8 mouse cellular contexts compared by ENCODE assay signal in the genomic region with DNA sequence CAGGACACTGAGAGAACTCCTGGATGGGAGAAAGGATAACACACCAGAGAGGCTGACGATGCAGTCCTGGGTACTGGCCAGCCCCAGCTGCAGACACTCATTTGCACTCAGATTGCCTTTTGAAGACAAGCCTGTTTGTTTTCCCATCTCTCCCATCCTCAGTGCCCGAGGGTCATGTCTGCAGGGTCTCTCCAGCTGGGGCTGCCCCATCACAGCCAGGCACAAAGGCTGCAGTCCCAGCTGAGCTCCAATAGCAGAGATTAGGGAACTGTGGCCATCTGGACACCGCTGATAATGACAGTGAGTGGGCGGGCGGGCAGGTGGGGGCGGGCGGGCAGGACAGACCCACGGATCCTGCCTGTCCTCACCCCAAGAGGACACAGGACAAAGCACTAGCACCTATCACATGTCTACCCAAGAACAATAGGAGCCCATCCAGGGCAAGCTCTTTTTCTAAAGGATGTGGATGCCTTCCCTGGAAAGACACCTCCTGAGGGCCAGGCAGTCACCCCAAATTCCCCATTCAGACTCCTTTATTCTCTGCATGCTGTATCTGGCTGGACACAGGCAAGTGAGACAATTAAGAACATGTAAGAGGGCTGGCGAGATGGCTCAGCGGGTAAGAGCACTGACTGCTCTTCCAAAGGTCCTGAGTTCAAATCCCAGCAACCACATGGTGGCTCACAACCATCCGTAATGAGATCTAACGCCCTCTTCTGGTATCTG. TPM values are rescaled to one million over a fixed set of nuclear protein-coding genes. Genes with fewer than 3 reads are reported as not detected.
DNase-seq lines count a peak whose midpoint lies in the region; TF ChIP-seq lines count a peak whose summit lies in the region.

No protein-coding gene starts in this region.

- peak overlapping the region; percentile 57 for H3K27ac ChIP-seq in left cerebral cortex, adult 2 months
- peak overlapping the region; percentile 70 for H3K27ac ChIP-seq in forebrain, embryonic 10.5 days
- H3K27ac ChIP-seq in midbrain, embryonic 10.5 days (replicated peaks): peak overlapping the region; percentile 78

- peaks cover 94% of the 10 kb centered on the region for H3K36me3 ChIP-seq in forebrain, embryonic 10.5 days (replicated peaks)
- peaks cover 93% of the 10 kb centered on the region for H3K36me3 ChIP-seq in midbrain, embryonic 10.5 days

- H3K4me1 ChIP-seq in forebrain, embryonic 10.5 days: peaks cover 39% of the 10 kb centered on the region
- peaks cover 35% of the 10 kb centered on the region for H3K4me1 ChIP-seq in midbrain, embryonic 10.5 days

- DNase-seq in left cerebral cortex, adult 2 months (ENCODE audit: extremely low spot score in 1 of 2, low spot score in 2 of 2): no peak
- DNase-seq in left cerebral cortex, adult 11 months (ENCODE audit: low spot score): no peak
- no peak for DNase-seq in forebrain, embryonic 10.5 days (ENCODE audit: extremely low spot score, low spot score)
- DNase-seq in layer of hippocampus, adult 9-11 months: peak; percentile 81
- peak; percentile 64 for DNase-seq in midbrain, embryonic 10.5 days (ENCODE audit: low spot score)
- no peak for DNase-seq in adrenal gland, postnatal 10 days
- DNase-seq in frontal cortex, postnatal 25 days (ENCODE audit: low spot score in 2 of 2): no peak
- DNase-seq in left cerebral cortex, postnatal 36 days (ENCODE audit: low spot score in 2 of 2): no peak

- no peak overlapping the region for H3K4me3 ChIP-seq in left cerebral cortex, adult 2 months
- H3K4me3 ChIP-seq in forebrain, embryonic 10.5 days: no peak overlapping the region
- no peak overlapping the region for H3K4me3 ChIP-seq in midbrain, embryonic 10.5 days

- 76% methylated on average over 12 of the region's 12 CpGs for WGBS in forebrain, embryonic 10.5 days
- 79% methylated on average over 12 of the region's 12 CpGs for WGBS in midbrain, embryonic 10.5 days

- no peak for TF ChIP-seq CTCF in left cerebral cortex, adult 2 months (IDR thresholded peaks at IDR 0.05)

- no peaks in the 10 kb centered on the region for H3K9me3 ChIP-seq in forebrain, embryonic 10.5 days
- no peaks in the 10 kb centered on the region for H3K9me3 ChIP-seq in midbrain, embryonic 10.5 days (replicated peaks)

- intact Hi-C loops in left cerebral cortex, adult 2 months (cut with DNase I): no loop called here
- intact Hi-C loops in left cerebral cortex, postnatal 36 days (cut with DNase I): no loop called here

- peaks cover 14% of the 10 kb centered on the region for H3K27me3 ChIP-seq in forebrain, embryonic 10.5 days (ENCODE audit: poor library complexity, severe bottlenecking)
- H3K27me3 ChIP-seq in midbrain, embryonic 10.5 days (ENCODE audit: low read depth, poor library complexity, severe bottlenecking): peaks cover 17% of the 10 kb centered on the region

RNA-seq across cellular contexts. Expression of gene Rps3, which starts 8.5 kb away (rescaled TPM):
- 100 to 1,000 TPM; 223 to 241 TPM for total RNA-seq in left cerebral cortex, adult 2 months (2021)
- 762 and 795 TPM in 2 replicates for polyA plus RNA-seq in forebrain, embryonic 10.5 days (2016; fragmentation: Nextera tagmentation; extraction: Ambion mirVana)
- 681 and 788 TPM in 2 replicates for polyA plus RNA-seq in midbrain, embryonic 10.5 days (2016; fragmentation: Nextera tagmentation; extraction: Ambion mirVana)
- 100 to 1,000 TPM; 554 to 575 TPM for total RNA-seq in adrenal gland, postnatal 10 days (2021)
- total RNA-seq in left cerebral cortex, postnatal 36 days (2021): 100 to 1,000 TPM; 215 to 261 TPM

RNA-seq across cellular contexts. Expression of gene Klhl35, which starts 9.2 kb away (rescaled TPM):
- total RNA-seq in left cerebral cortex, adult 2 months (2021): 1 to 10 TPM; 2.3 to 2.7 TPM
- 0.75 and 0.97 TPM in 2 replicates for polyA plus RNA-seq in forebrain, embryonic 10.5 days (2016; fragmentation: Nextera tagmentation; extraction: Ambion mirVana)
- polyA plus RNA-seq in midbrain, embryonic 10.5 days (2016; fragmentation: Nextera tagmentation; extraction: Ambion mirVana): 2.9 and 10.0 TPM in 2 replicates
- total RNA-seq in adrenal gland, postnatal 10 days (2021): 1 to 10 TPM in 1 of 2 experiments, under 1 TPM in 1; 0.99 to 1.2 TPM
- total RNA-seq in left cerebral cortex, postnatal 36 days (2021): 1 to 10 TPM; 3.1 to 3.6 TPM

Comparison
In these comparisons a context has a peak if more than half of its experiments do, and no peak if none do; other contexts are left out.
1. DNase-seq: peak in layer of hippocampus, adult 9-11 months (single experiment) and midbrain, embryonic 10.5 days (single experiment); none in left cerebral cortex, adult 2 months (0 of 2), left cerebral cortex, adult 11 months (single experiment), forebrain, embryonic 10.5 days (single experiment), adrenal gland, postnatal 10 days (single experiment), frontal cortex, postnatal 25 days (0 of 2) and left cerebral cortex, postnatal 36 days (0 of 2).
2. Peak in every context shown above with its lines, with median percentiles within 50 percentile points of each other: H3K27ac ChIP-seq.